Mouse (Mus musculus) left cerebral cortex, adult 9 months (tissue): ENCODE data around the gene Prcp.
"Not testable (repeated sequence)": the region's sequence is repeated elsewhere in the genome, so short reads cannot be mapped to it uniquely, and the experiment has no call there.

Experiments used
- DNase-seq, 2 experiments: peaks; one replicate each; pipeline ENCODE4 v3.0.0; 2022; ENCODE audit warnings: low spot score in 2 of 2

Gene Prcp

DNA sequence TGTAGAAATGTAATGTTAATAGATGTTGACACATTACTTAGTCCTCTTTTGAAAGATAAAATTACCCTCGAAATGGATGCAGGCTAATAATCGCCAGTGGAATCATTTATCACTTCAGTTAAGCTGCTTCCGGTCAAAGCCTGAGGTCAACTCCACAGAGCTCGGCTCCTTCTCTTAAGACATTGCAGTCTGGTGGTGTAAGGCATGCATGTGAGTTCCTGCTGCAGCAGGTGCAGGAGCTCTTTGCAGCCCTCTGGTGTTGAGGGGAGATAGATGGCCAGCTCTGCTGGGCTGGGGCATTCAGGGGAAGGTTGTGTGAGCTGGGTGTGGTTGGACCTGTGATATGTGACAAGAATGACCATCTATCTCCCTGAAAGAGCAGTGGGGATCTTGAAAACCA, 104.0 kb downstream of the Prcp start:
- no peak for DNase-seq

DNA sequence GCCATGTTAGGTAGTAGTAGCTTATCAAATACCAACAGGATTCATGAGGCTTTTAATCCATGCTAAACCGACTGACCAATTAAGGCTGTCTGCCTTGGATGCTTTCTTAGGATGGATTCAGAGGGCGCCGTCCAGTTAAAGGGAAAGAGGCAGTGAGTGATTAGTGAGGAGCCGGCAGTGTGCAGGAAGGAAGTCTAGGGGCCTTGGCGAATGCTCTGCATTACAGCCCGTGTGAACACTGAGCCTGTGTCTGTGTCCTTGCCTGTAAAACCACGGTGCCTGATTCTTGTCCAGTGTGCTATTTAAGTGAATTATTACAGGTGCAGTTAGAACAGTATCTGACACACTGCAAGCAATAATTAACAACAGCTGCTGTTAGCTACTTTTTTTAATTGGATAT, 104.5 kb downstream of the Prcp start:
- DNase-seq, result not testable (repeated sequence)

DNA sequence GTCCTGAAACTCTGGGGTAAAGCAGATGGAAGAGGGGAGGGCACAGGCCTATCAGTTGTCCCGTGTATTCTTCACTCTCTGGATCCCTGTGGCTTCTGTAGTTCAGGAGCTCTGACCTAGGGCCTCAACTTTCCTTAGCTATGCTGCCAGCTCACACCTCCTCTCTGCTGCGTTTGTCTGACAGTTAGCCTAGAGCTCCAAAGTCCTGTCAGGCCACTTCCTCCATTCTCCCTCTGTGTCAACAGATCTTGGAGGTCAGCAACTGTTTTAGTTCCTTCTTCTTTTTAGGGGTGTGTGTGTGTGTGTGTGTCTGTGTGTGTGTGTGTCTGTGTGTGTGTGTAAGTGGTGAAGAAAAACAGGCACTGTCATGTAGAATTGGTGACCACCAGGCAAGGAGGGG, 106.5 kb downstream of the Prcp start:
- DNase-seq, result no peak

DNA sequence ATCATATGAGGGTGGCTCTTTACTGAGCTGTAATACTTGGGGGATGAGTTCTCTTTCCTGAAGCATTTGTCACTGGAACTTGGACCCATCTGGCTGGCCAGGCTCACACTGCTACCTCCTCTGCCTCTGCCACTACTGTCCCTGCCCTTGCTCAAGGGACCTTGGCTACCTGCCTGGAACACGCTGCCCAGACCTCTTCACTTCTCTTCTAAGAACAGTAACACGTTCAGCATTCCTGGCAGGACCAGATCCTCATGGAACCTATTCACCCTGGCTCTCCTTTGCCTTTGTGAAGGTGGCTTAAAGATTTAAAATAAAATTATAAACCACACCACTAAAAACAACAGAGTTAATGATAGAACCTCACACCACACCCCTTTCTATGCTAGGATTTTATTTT, 107.6 kb downstream of the Prcp start:
- no peak for DNase-seq
